Mouse (Mus musculus) neural tube, embryonic 13.5 days (tissue): Measurements from ENCODE around the gene Ints14. TPM values are rescaled to one million over a fixed set of nuclear protein-coding genes. Genes with fewer than 3 reads are reported as not detected.

Experiments
- ATAC-seq: fragments of 200-750 bp; cut with Nextera tagmentation; 2 replicates; pipeline ENCODE4 v1.8.0; 2017; ENCODE audit warnings: low read depth, mild to moderate bottlenecking, moderate TSS enrichment, moderate library complexity
- H3K27ac ChIP-seq: fragments of 300-500 bp; sonication (generic); replicated peaks from 2 replicates; pipeline ENCODE4 v1.5.1; 2015; ENCODE audit warnings: moderate library complexity, mild to moderate bottlenecking, inconsistent platforms
- H3K27me3 ChIP-seq: fragments of 300-500 bp; sonication (generic); 2 replicates; pipeline ENCODE4 v1.6.1; 2015; ENCODE audit warnings: mild to moderate bottlenecking, inconsistent platforms
- H3K36me3 ChIP-seq: fragments of 300-500 bp; sonication (generic); 2 replicates; pipeline ENCODE4 v1.6.1; 2015; ENCODE audit warnings: mild to moderate bottlenecking, inconsistent platforms
- H3K4me1 ChIP-seq: fragments of 300-500 bp; sonication (generic); replicated peaks from 2 replicates; pipeline ENCODE4 v1.6.1; 2015; ENCODE audit warnings: inconsistent platforms
- H3K4me2 ChIP-seq: fragments of 300-500 bp; sonication (generic); 2 replicates; pipeline ENCODE4 v1.6.1; 2015; ENCODE audit warnings: inconsistent platforms, mild to moderate bottlenecking, moderate library complexity
- H3K4me3 ChIP-seq: fragments of 300-500 bp; sonication (generic); 2 replicates; pipeline ENCODE4 v1.5.1; 2015; ENCODE audit warnings: mild to moderate bottlenecking, inconsistent platforms
- H3K9ac ChIP-seq: fragments of 300-500 bp; sonication (generic); 2 replicates; pipeline ENCODE4 v1.6.1; 2015; ENCODE audit warnings: moderate library complexity, mild to moderate bottlenecking, inconsistent platforms
- H3K9me3 ChIP-seq: fragments of 300-500 bp; sonication (generic); 2 replicates; pipeline ENCODE4 v1.6.1; 2016; ENCODE audit warnings: inconsistent platforms
- WGBS: fragments of 180-500 bp; shearing (Covaris S2); methylation state at CpG from one replicate; pipeline ENCODE4 v1.1.7; 2015; 5-methylcytosine and 5-hydroxymethylcytosine counted together
- polyA plus RNA-seq: library from polyadenylated mRNA; unstranded; fragments of >200 nt; fragmentation: Nextera tagmentation; extraction: Ambion mirVana; gene quantifications from 2 replicates; pipeline ENCODE4 v1.2.1, GENCODE M21; 2015

Ints14 gene
- polyA plus RNA-seq, 1 experiment from 2014 or later = 41.6 TPM

DNA sequence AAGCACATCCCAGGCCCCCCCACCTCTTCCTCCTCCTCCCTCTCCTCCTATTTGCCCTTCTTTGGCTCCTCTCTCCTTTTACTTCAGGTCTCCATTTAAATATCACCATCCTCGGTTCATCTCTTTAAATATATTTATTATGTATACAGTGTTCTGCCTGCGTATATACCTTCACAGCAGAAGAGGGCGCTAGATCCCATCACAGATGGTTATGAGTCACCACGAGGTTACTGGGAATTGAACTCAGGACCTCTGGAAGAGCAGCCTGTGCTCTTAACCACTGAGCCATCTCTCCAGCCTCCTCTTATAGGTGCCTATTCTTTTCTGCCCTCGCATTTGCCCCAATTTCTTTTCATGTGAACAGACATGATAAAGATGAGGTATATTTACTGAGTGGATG lies 23.2 kb upstream of the Ints14 start:
- Histone ChIP-seq H3K36me3 (no peaks in the 10 kb centered on the region), H3K9me3 (no peaks in the 10 kb centered on the region), H3K9ac (no peak overlapping the region), H3K27ac (no peak overlapping the region), H3K27me3 (no peaks in the 10 kb centered on the region; the same call in 1 of the 2 replicates), H3K4me3 (no peak overlapping the region), H3K4me2 (no peak overlapping the region), H3K4me1 (peaks cover 11% of the 10 kb centered on the region; the same call in 1 of the 2 replicates)
- WGBS = 53% methylated on average over 5 of the region's 5 CpGs
- ATAC-seq = no peak

- Histone ChIP-seq H3K36me3 (no peaks in the 10 kb centered on the region), H3K9ac (no peak overlapping the region), H3K4me3 (no peak overlapping the region), H3K4me2 (no peak overlapping the region), H3K27me3 (no peaks in the 10 kb centered on the region; the same call in 1 of the 2 replicates), H3K27ac (no peak overlapping the region), H3K4me1 (peaks cover 10% of the 10 kb centered on the region; the same call in 1 of the 2 replicates), H3K9me3 (no peaks in the 10 kb centered on the region)
- WGBS = 77% methylated on average over 5 of the region's 5 CpGs
- no peak for ATAC-seq
These were observed 22.2 kb upstream of the Ints14 start for GRCm38 (mm10) chr9:64938535-64938934.

- H3K4me1 ChIP-seq = peaks cover 7% of the 10 kb centered on the region
- H3K27me3 ChIP-seq = no peaks in the 10 kb centered on the region; the same call in 1 of the 2 replicates
- no peak overlapping the region for H3K27ac ChIP-seq
- H3K9ac ChIP-seq = no peak overlapping the region
- H3K4me3 ChIP-seq = no peak overlapping the region
- no peak for ATAC-seq
- no peaks in the 10 kb centered on the region for H3K36me3 ChIP-seq
- no peak overlapping the region for H3K4me2 ChIP-seq
- WGBS = 66% methylated on average over 4 of the region's 4 CpGs
- H3K9me3 ChIP-seq = no peaks in the 10 kb centered on the region
These were observed 21.4 kb upstream of the Ints14 start for GRCm38 (mm10) chr9:64939281-64939680.

GRCm38 (mm10) chr9:64939790-64940189 lies 20.9 kb upstream of the Ints14 start:
- ATAC-seq = no peak
- Histone ChIP-seq H3K9ac (no peak overlapping the region), H3K36me3 (no peaks in the 10 kb centered on the region), H3K4me2 (no peak overlapping the region), H3K4me3 (no peak overlapping the region), H3K4me1 (peaks cover 6% of the 10 kb centered on the region), H3K27ac (no peak overlapping the region), H3K27me3 (peaks cover 3% of the 10 kb centered on the region; the same call in 1 of the 2 replicates), H3K9me3 (no peaks in the 10 kb centered on the region)
- WGBS = 87% methylated on average over 2 of the region's 2 CpGs

DNA sequence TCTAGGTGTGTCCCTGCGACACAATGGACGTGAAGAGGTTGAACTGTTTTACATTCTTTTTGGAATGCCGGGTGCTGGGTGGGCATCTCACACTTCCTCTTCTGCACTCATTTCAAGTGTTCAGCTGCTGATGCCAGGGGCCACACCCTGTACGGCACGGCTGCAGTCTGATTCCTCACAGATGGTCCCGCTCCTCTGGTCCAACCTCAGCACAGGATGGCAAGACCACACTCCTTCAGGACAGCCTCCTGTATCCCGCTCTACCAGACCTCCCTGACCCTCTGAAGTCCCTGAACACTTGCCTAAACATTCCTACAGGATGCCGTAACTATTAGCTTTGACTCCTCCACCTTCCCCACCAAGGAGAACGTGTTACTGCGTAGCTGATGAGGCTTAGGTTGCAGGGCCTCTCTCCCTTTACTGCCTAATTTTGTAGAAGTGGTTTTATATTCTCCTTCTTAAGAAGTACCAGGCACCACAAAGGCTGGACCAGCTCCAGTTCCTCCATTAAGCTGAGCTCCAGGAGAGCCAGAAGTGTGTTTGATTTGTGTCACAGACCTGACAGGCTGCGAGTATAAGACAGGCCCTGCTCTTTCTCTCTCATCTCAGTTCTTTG lies 19.9 kb upstream of the Ints14 start:
- ATAC-seq = no peak

DNA sequence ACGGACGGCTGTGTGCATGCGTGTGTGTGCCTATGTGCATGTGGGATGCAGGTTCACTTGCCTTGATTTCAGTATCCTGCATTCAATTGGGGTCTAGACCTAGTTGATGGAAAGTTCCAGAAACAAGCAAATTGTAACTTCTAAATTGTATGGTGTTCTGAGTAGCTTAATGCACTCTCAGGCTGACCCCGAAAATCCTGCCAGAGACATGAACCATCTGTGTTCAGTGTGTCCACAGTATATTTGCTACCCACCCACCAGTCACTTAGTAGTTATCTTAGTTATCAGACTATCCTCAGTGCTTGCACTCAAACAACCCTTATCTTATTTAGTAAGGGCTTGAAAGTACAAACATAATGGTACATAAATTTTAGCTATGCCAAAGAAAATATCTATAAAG lies 19.1 kb upstream of the Ints14 start:
- H3K9me3 ChIP-seq = no peaks in the 10 kb centered on the region
- no peak overlapping the region for H3K4me2 ChIP-seq
- ATAC-seq = no peak
- no peaks in the 10 kb centered on the region for H3K36me3 ChIP-seq
- no peak overlapping the region for H3K27ac ChIP-seq
- WGBS = 92% methylated on average over 4 of the region's 4 CpGs
- H3K27me3 ChIP-seq = peaks cover 7% of the 10 kb centered on the region; the same call in 1 of the 2 replicates
- H3K4me1 ChIP-seq = peaks cover 6% of the 10 kb centered on the region
- no peak overlapping the region for H3K9ac ChIP-seq
- H3K4me3 ChIP-seq = no peak overlapping the region

More for the DNA sequence above, 19.9 kb upstream of the Ints14 start:
- Histone ChIP-seq H3K36me3 (no peaks in the 10 kb centered on the region), H3K4me3 (no peak overlapping the region), H3K4me1 (peaks cover 6% of the 10 kb centered on the region), H3K27me3 (peaks cover 7% of the 10 kb centered on the region; the same call in 1 of the 2 replicates), H3K9ac (no peak overlapping the region), H3K27ac (no peak overlapping the region), H3K9me3 (no peaks in the 10 kb centered on the region), H3K4me2 (no peak overlapping the region)
- WGBS = 79% methylated on average over 11 of the region's 11 CpGs

- H3K9ac ChIP-seq = peak overlapping the region; percentile 18; the same call in 1 of the 2 replicates
- peak overlapping the region; percentile 38 for H3K4me2 ChIP-seq
These were observed 16.7 kb upstream of the Ints14 start for GRCm38 (mm10) chr9:64943997-64944396.

GRCm38 (mm10) chr9:64947483-64948095 lies 13.1 kb upstream of the Ints14 start:
- 91% methylated on average over 9 of the region's 9 CpGs for WGBS
- Histone ChIP-seq H3K4me3 (no peak overlapping the region), H3K9ac (no peak overlapping the region), H3K9me3 (no peaks in the 10 kb centered on the region), H3K4me2 (no peak overlapping the region), H3K27me3 (peaks cover 24% of the 10 kb centered on the region), H3K4me1 (peaks cover 6% of the 10 kb centered on the region), H3K27ac (no peak overlapping the region), H3K36me3 (no peaks in the 10 kb centered on the region)
- ATAC-seq = no peak

More at GRCm38 (mm10) chr9:64943997-64944396, 16.7 kb upstream of the Ints14 start:
- Histone ChIP-seq H3K36me3 (no peaks in the 10 kb centered on the region), H3K27ac (no peak overlapping the region), H3K9me3 (no peaks in the 10 kb centered on the region), H3K4me1 (peaks cover 6% of the 10 kb centered on the region), H3K27me3 (peaks cover 7% of the 10 kb centered on the region; the same call in 1 of the 2 replicates), H3K4me3 (0 out of 2 replicates have a peak overlapping the region, but pooled peaks have one; percentile 3)
- WGBS = 9% methylated on average over 11 of the region's 11 CpGs
- no peak for ATAC-seq

GRCm38 (mm10) chr9:64951161-64951657 lies 9.5 kb upstream of the Ints14 start, which contains the start of gene Slc24a1:
TSS of gene Slc24a1 (minus strand) at chr9:64951607.
- ATAC-seq = no peak
- H3K4me1 ChIP-seq = no peaks in the 10 kb centered on the region
- H3K4me3 ChIP-seq = no peak within 1 kb of the TSS
- H3K27me3 ChIP-seq = peaks cover 20% of the 10 kb centered on the region
- no peaks in the 10 kb centered on the region for H3K36me3 ChIP-seq
- H3K9ac ChIP-seq = no peak within 1 kb of the TSS
- H3K27ac ChIP-seq = no peak within 1 kb of the TSS
- no peaks in the 10 kb centered on the region for H3K9me3 ChIP-seq
- 46% methylated on average over 11 of the region's 11 CpGs for WGBS
- no peak within 1 kb of the TSS for H3K4me2 ChIP-seq

DNA sequence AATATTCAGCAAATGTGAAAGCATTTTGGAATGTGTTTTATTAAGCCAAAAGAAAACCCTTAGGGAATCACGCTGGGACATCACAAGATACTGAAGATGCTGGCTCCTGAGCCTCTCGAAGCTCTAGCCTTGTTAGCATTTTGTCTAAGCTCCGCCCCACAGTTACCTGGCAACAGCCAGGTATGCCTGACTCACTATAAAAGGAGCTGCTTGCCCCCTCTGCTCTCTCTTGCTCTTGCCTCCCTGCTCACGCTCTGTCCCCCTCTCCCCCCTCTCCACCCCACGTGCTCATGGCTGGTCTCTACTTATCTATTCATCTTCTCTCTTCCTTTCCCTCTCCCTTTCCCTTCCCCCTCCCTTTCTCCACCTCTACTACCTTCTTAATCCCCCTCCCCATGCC lies 8.7 kb upstream of the Ints14 start:
- WGBS = 25% methylated on average over 5 of the region's 5 CpGs
- H3K4me2 ChIP-seq = no peak overlapping the region
- no peak for ATAC-seq
- no peak overlapping the region for H3K9ac ChIP-seq
- no peaks in the 10 kb centered on the region for H3K4me1 ChIP-seq
- no peaks in the 10 kb centered on the region for H3K9me3 ChIP-seq
- peaks cover 20% of the 10 kb centered on the region for H3K27me3 ChIP-seq
- no peak overlapping the region for H3K27ac ChIP-seq
- H3K36me3 ChIP-seq = no peaks in the 10 kb centered on the region
- no peak overlapping the region for H3K4me3 ChIP-seq

- WGBS = 87% methylated on average over 7 of the region's 7 CpGs
These were observed 7.5 kb upstream of the Ints14 start for GRCm38 (mm10) chr9:64953190-64953589.

DNA sequence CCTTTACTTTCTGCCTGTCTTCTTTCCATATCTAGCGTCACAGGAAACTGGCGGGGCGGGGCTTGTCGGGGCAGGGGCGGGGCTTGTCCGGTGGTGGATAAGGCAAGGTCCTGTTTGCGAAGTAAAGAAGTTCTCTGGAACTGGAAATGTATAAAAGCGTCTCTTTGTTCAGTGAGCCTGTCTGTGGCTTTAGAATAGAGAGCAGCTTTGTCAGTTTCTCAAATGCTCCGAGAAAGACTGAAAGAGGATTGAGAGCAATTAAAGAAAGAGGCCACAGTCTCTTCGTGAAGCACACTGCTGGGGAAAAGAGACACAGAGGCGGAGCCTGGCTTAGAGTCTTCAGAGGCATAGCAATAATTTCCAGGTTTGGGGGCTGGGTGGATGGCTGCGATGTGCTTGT lies 4.4 kb upstream of the Ints14 start:
- Histone ChIP-seq H3K4me2 (peak overlapping the region; percentile 28), H3K27me3 (peaks cover 14% of the 10 kb centered on the region), H3K9me3 (no peaks in the 10 kb centered on the region), H3K27ac (peak overlapping the region; percentile 61), H3K4me3 (no peak overlapping the region), H3K9ac (no peak overlapping the region), H3K4me1 (peaks cover 9% of the 10 kb centered on the region), H3K36me3 (no peaks in the 10 kb centered on the region)
- ATAC-seq = no peak
- 26% methylated on average over 12 of the region's 12 CpGs for WGBS

More at GRCm38 (mm10) chr9:64953190-64953589, 7.5 kb upstream of the Ints14 start:
- ATAC-seq = no peak
- no peaks in the 10 kb centered on the region for H3K9me3 ChIP-seq
- no peak overlapping the region for H3K4me2 ChIP-seq
- H3K4me1 ChIP-seq = no peaks in the 10 kb centered on the region
- no peak overlapping the region for H3K4me3 ChIP-seq
- peaks cover 20% of the 10 kb centered on the region for H3K27me3 ChIP-seq
- no peak overlapping the region for H3K9ac ChIP-seq
- H3K36me3 ChIP-seq = no peaks in the 10 kb centered on the region
- H3K27ac ChIP-seq = no peak overlapping the region
